Mouse (Mus musculus) stomach, embryonic 14.5 days (tissue): Measurements from ENCODE around the gene Rpl32. TPM values are rescaled to one million over a fixed set of nuclear protein-coding genes. Genes with fewer than 3 reads are reported as not detected.

ENCODE experiments used
- ATAC-seq: fragments of 200-750 bp; cut with Nextera tagmentation; 2 replicates; pipeline ENCODE4 v1.8.0; 2017; ENCODE audit warnings: low read depth, moderate TSS enrichment; ENCODE audit not compliant: insufficient number of reproducible peaks, insufficient read depth, low FRiP score
- H3K27ac ChIP-seq: fragments of 300-500 bp; sonication (generic); 2 replicates; pipeline ENCODE4 v1.5.1; 2014; ENCODE audit warnings: mild to moderate bottlenecking, low read length, moderate library complexity, mixed read lengths
- H3K27me3 ChIP-seq: fragments of 300-500 bp; sonication (generic); 2 replicates; pipeline ENCODE4 v1.6.1; 2014; ENCODE audit warnings: low read length, control low read depth, mixed read lengths; ENCODE audit not compliant: control insufficient read depth, insufficient read depth
- H3K36me3 ChIP-seq: fragments of 300-500 bp; sonication (generic); 2 replicates; pipeline ENCODE4 v1.6.1; 2014; ENCODE audit warnings: mild to moderate bottlenecking, control low read depth, low read length, moderate library complexity, mixed read lengths; ENCODE audit not compliant: control insufficient read depth, insufficient read depth
- H3K4me1 ChIP-seq: fragments of 300-500 bp; sonication (generic); 2 replicates; pipeline ENCODE4 v1.6.1; 2014; ENCODE audit warnings: low read length, control low read depth, mixed read lengths; ENCODE audit not compliant: control insufficient read depth, insufficient read depth
- H3K4me2 ChIP-seq: fragments of 300-500 bp; sonication (generic); replicated peaks from 2 replicates; pipeline ENCODE4 v1.6.1; 2014; ENCODE audit warnings: low read depth, low read length, control low read depth
- H3K4me3 ChIP-seq: fragments of 300-500 bp; sonication (generic); 2 replicates; pipeline ENCODE4 v1.5.1; 2014; ENCODE audit warnings: low read depth, low read length, control low read depth
- H3K9ac ChIP-seq: fragments of 300-500 bp; sonication (generic); replicated peaks from 2 replicates; pipeline ENCODE4 v1.6.1; 2014; ENCODE audit warnings: low read depth, mild to moderate bottlenecking, control low read depth, low read length, moderate library complexity, mixed read lengths
- H3K9me3 ChIP-seq: fragments of 300-500 bp; sonication (generic); 2 replicates; pipeline ENCODE4 v1.6.1; 2016; ENCODE audit warnings: low read depth, low read length, control low read depth; ENCODE audit not compliant: control insufficient read depth
- WGBS: fragments of 180-500 bp; shearing (Covaris S2); extraction: QIAGEN DNeasy Blood & Tissue Kit; methylation state at CpG from one replicate; pipeline ENCODE4 v1.1.7; 2014; 5-methylcytosine and 5-hydroxymethylcytosine counted together
- polyA plus RNA-seq: library from polyadenylated mRNA; unstranded; fragments of >200 nt; fragmentation: Nextera tagmentation; extraction: Ambion mirVana; gene quantifications from 2 replicates; pipeline ENCODE4 v1.2.1, GENCODE M21; 2014

The Rpl32 gene
- polyA plus RNA-seq, 1 experiment from 2014 or later: 2,736 TPM

- Histone ChIP-seq H3K9me3 (no peaks in the 10 kb centered on the region), H3K4me2 (no peak overlapping the region), H3K36me3 (peaks cover 18% of the 10 kb centered on the region), H3K4me3 (no peak overlapping the region), H3K9ac (no peak overlapping the region), H3K27me3 (no peaks in the 10 kb centered on the region), H3K27ac (no peak overlapping the region), H3K4me1 (peaks cover 6% of the 10 kb centered on the region; the same call in 1 of the 2 replicates)
- ATAC-seq: no peak
- WGBS: 93% methylated on average over 10 of the region's 10 CpGs
These were observed 40.2 kb upstream of the Rpl32 start for GRCm38 (mm10) chr6:115848598-115849304.

- H3K27me3 ChIP-seq: no peaks in the 10 kb centered on the region
- H3K9me3 ChIP-seq: no peaks in the 10 kb centered on the region
- peaks cover 32% of the 10 kb centered on the region for H3K36me3 ChIP-seq
- H3K27ac ChIP-seq: no peak overlapping the region
- H3K4me2 ChIP-seq: no peak overlapping the region
- no peak overlapping the region for H3K9ac ChIP-seq
- 38% methylated on average over 8 of the region's 8 CpGs for WGBS
- no peak for ATAC-seq
- no peak overlapping the region for H3K4me3 ChIP-seq
- peaks cover under 1% of the 10 kb centered on the region; the same call in 1 of the 2 replicates for H3K4me1 ChIP-seq
These were observed 38.3 kb upstream of the Rpl32 start for GRCm38 (mm10) chr6:115846640-115847411.

- no peak for ATAC-seq
- Histone ChIP-seq H3K9me3 (no peaks in the 10 kb centered on the region), H3K27me3 (no peaks in the 10 kb centered on the region), H3K4me3 (no peak overlapping the region), H3K9ac (no peak overlapping the region), H3K4me2 (no peak overlapping the region), H3K4me1 (no peaks in the 10 kb centered on the region), H3K27ac (no peak overlapping the region), H3K36me3 (peaks cover 35% of the 10 kb centered on the region)
- WGBS: 91% methylated on average over 4 of the region's 4 CpGs
These were observed 36.5 kb upstream of the Rpl32 start for GRCm38 (mm10) chr6:115845006-115845405.

GRCm38 (mm10) chr6:115838745-115839144, 30.2 kb upstream of the Rpl32 start:
- H3K27me3 ChIP-seq: no peaks in the 10 kb centered on the region
- peaks cover 21% of the 10 kb centered on the region for H3K36me3 ChIP-seq
- no peak for ATAC-seq
- no peak overlapping the region for H3K9ac ChIP-seq
- H3K4me3 ChIP-seq: peak overlapping the region; percentile 31
- H3K9me3 ChIP-seq: no peaks in the 10 kb centered on the region
- 61% methylated on average over 5 of the region's 5 CpGs for WGBS
- peak overlapping the region; percentile 69 for H3K4me2 ChIP-seq
- H3K27ac ChIP-seq: no peak overlapping the region
- H3K4me1 ChIP-seq: no peaks in the 10 kb centered on the region; the same call in 1 of the 2 replicates

GRCm38 (mm10) chr6:115838161-115838597, 29.6 kb upstream of the Rpl32 start, which contains the start of gene Efcab12:
Efcab12 (minus strand) TSS chr6:115838412.
- ATAC-seq: peak; percentile 93
- Histone ChIP-seq H3K4me2 (peak within 1 kb of the TSS; percentile 69), H3K9ac (peak within 1 kb of the TSS; percentile 14; the same call in 1 of the 2 replicates), H3K27ac (peak within 1 kb of the TSS; percentile 33; the same call in 1 of the 2 replicates), H3K36me3 (peaks cover 17% of the 10 kb centered on the region), H3K4me1 (no peaks in the 10 kb centered on the region; the same call in 1 of the 2 replicates), H3K9me3 (no peaks in the 10 kb centered on the region), H3K4me3 (peak within 1 kb of the TSS; percentile 31), H3K27me3 (no peaks in the 10 kb centered on the region)
- 3% methylated on average over 19 of the region's 19 CpGs for WGBS

DNA sequence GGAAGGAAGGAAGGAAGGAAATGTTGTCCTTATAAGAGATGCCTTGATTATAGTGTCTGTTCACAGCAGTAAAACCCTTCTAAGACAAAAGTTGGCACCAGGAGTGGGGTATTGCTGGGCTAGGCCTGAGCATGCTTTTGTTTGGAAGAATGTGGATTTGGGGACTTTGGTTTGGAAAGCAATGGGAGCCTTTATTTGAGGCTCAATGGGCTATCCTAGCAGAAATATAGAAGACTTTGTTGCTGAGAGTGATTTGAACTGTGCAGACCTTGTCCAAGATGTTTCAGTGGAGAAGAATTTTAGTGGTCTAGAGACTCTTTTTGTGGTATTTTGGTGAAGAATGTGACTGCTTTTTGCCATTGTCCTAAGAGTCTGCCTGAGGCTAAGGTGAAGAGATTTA, 25.3 kb upstream of the Rpl32 start:
- Histone ChIP-seq H3K4me1 (no peaks in the 10 kb centered on the region; the same call in 1 of the 2 replicates), H3K27me3 (no peaks in the 10 kb centered on the region), H3K4me3 (no peak overlapping the region), H3K9ac (no peak overlapping the region), H3K4me2 (no peak overlapping the region), H3K27ac (no peak overlapping the region), H3K9me3 (no peaks in the 10 kb centered on the region), H3K36me3 (no peaks in the 10 kb centered on the region)
- ATAC-seq: no peak

GRCm38 (mm10) chr6:115832152-115832850, 23.8 kb upstream of the Rpl32 start:
- no peaks in the 10 kb centered on the region for H3K9me3 ChIP-seq
- no peaks in the 10 kb centered on the region for H3K27me3 ChIP-seq
- no peak overlapping the region for H3K4me3 ChIP-seq
- no peak for ATAC-seq
- no peak overlapping the region for H3K27ac ChIP-seq
- no peak overlapping the region for H3K9ac ChIP-seq
- H3K4me1 ChIP-seq: no peaks in the 10 kb centered on the region
- no peaks in the 10 kb centered on the region for H3K36me3 ChIP-seq
- WGBS: 90% methylated on average over 2 of the region's 2 CpGs
- H3K4me2 ChIP-seq: no peak overlapping the region
